Mouse (Mus musculus) kidney, postnatal 14 days (tissue): Measurements from ENCODE around the gene Npc2.

Experiments
- DNase-seq: peaks from one replicate; pipeline ENCODE4 v3.0.0; 2022; ENCODE audit warnings: mixed read lengths

Npc2 gene

DNA sequence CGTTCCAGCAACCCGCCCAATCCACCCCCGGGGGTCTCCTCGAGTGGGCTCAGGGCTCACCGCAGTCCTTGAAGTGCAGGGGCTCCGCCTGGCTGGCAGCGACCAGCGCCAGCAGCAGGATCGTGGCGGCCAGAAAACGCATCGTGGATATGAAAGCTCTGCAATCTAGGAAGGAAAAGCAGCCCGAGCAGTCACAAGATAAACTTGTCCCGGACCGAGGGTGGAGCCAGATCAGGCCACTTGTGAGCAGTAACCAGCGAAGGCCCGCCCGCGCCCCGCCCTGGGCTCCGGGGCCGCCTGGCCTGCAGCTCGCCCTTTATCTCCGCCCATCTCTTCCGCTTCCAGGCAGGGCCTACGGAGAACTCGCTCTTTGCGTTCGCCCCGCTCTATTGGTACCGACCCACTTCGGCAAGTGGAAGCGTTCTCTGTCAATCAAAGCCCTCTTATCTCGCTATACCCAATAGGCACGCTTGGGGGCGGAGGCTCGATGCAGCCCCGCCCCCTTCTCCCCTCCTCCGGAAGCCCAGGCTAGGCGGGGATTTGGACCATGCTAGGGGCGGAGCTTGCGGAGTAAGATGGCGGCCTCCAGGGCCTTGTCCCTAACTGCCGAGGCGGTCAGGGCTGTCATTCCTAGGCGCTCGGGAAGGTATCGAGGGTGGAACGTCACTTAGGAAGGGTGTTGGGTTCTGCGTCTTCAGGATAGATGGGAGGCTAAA, at the start of gene Npc2, which contains the start of gene Isca2:
Gene Npc2 (minus strand): TSS at position 427 of the 716 bp plus-strand sequence.
Gene Isca2 (plus strand): TSS at position 526 of the 716 bp plus-strand sequence.
- peak; percentile 99 for DNase-seq

DNA sequence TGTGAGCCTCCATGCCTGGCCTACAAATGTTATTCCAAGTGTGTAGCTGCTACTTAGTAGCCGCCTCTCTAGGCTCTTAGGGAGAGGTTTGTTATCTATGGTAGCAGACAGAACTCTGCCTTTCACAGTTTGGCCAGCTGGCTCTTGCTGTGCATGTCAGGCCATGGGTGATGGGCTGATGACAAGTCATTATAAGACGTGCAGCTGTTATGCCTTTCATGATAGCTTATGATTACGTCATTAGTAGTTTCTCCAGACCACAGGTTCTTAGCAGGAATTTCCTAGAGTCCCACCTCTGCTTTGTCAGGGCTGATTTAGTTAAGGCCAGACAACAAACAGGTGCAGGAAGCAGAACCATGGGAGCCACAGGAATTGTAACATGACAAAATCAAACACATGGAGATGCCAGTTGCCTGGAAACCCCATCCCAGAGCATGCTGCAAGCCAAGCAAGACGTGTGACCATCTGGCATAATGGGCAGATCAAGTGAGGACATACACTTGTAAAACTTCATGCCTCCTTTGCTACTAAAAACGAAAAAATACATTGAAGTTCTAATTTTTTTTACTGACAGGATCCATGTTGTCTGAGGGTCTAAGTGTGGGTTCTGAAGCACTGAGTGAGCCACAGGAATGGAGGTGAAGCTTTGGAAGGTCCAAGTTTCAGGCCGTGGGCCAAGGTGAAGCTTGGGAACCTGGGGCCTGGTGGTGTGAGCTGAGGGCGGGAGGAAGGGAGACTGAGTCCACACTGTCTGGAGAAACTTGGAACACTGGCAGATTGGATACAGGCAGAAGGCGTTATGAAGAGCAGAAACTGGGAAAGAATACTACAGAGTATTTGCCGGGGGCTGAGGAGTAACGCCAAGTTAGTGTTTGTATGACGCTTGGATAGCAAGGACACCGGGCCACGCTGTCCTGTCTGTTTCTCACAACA, 46.5 kb upstream of the Npc2 start:
- DNase-seq, result no peak

DNA sequence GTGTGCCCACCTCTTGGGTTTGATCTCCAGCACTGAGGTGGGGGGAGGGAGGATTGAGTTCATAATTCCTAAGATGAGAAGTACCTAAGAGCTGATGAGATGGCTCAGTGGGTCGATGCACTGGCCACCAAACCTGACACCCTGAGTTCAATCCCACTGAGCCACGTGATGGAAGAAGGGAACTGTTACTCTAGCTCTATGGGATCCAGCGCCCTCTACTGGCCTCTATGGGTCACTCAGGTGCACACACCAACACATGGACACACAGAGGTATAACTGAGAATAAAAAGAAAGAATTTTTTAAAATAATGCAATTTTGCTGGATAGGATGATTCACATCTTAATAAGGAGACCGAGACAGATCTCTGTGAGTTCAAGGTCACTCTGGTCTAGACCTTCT, 45.5 kb upstream of the Npc2 start:
- DNase-seq, result no peak

- DNase-seq, result no peak
Measured at GRCm38 (mm10) chr12:84814663-84815325, 41.8 kb upstream of the Npc2 start.

DNA sequence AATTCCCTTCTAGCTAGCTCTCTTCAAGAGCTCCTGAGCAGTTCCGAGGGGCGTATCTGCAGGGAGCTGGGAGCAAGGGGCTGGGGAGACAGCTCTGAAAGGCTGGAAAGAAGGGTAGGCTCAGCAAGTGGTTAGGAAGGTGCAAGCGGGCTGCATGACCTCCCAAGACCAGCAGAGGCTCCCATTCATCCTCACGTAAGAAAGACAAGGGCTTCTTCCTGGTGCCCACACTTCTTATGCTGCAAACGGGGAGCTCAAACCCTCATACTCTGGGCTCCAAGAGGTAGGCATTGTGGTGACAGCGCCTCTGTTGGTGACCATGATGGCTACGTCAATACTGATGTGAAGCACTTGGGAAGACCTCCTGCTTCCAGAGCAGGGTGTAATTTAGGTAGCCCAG, 40.8 kb upstream of the Npc2 start:
- no peak for DNase-seq

- peak; percentile 31 for DNase-seq
Measured at GRCm38 (mm10) chr12:84812004-84812403, 39.1 kb upstream of the Npc2 start.

GRCm38 (mm10) chr12:84811510-84811909, 38.6 kb upstream of the Npc2 start:
- peak; percentile 22 for DNase-seq

GRCm38 (mm10) chr12:84810810-84811209, 37.9 kb upstream of the Npc2 start:
- DNase-seq, result no peak

DNA sequence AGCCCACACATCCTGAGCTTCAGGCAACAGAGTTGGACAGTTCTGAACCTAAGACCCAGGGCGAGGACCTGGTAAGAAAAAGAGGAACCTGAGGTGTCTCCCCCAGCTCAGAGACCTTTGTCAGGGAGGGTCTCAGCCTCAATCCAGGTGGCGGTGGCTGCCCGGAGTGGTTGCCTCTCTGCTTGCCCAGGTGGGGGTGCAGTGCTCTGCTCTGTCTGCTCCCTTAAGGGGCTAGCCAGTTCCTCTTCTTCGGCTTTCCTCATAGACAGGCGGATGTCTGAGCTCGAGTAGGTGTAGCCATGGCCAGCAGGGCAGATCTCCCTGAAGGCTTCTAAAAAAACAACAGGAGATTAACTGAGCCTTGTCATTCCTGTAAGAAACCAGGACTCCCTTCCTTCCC, 36.1 kb upstream of the Npc2 start:
- DNase-seq, result no peak

DNA sequence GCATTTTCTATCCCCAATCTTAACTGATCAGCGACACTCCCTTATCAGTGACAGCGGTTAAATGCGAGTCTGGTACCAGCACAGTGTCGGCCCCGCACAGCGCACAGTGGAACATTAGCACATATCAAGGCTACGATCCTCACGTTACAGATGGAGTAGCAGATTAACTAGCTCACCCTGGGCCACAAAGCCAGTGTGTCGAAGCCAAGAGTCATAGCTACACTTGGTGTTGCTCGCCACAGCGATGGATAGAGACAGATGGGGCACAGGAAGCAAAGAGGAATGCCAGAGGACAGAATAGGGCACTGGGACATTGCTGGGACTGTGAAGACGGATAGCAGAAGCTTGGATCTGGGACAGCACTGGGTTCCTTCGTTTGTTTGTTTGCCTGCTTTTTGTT, 34.4 kb upstream of the Npc2 start:
- no peak for DNase-seq

DNA sequence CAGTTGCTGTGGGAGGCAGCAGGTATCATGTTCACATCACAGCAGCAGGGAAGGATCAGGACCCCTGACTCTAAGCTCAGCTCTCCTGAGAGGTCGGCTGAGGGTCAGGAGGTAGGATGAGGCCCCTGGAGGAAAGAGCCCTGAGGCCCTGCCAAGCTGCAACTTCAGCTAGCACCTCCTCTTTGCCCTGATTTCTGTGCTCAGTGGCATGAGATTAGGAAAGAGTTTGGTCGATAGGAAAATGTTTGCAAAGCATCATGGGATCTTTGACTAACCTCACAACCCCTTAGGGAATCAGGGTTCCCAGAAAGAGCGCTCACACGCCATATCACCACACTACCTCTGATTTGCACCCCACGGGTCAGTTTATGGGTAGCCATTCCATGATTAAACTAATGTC, 33.8 kb upstream of the Npc2 start:
- no peak for DNase-seq

DNA sequence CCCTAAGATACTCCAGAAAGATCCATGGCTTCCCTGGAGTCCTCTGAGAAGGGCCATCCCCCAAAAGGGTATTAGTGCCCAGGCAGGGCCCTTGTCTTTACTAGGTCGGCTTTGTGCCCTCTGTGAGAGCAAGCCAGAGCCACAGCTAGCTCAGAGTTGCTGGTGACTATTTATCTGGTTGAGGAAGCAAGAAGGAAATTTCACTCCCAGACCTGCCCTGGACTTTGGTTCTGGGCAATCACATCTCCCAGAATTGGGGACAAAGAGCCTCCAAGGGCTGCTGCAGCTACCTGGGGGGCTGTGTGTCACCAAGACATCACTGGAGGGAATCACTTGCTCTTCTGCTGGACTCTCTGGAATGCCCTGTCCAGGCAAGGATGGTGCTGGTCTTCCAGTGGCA, 33.1 kb upstream of the Npc2 start:
- no peak for DNase-seq

- peak; percentile 34 for DNase-seq
Measured at GRCm38 (mm10) chr12:84805228-84805842, 32.4 kb upstream of the Npc2 start.

DNA sequence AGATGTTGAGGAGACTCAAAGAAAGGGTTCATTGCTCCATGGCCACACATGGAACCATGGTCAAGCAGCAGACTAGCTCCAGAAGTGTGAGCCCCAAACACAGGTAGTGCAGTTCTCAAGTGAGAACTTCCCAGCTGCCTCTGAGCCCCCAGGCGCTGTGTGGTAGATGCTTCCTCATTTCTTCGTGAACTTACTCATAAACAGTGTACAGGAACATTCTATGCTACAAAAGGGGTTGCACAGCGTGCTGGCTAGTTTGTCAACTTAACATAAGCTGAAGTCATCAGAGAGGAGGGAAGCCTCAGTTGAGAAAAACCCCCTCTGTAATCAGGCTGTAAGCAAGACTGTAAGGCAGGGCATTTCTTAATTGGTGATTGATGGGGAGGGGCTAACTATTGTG, 29.7 kb upstream of the Npc2 start:
- no peak for DNase-seq

- no peak for DNase-seq
Measured at GRCm38 (mm10) chr12:84801532-84802110, 28.7 kb upstream of the Npc2 start.

DNA sequence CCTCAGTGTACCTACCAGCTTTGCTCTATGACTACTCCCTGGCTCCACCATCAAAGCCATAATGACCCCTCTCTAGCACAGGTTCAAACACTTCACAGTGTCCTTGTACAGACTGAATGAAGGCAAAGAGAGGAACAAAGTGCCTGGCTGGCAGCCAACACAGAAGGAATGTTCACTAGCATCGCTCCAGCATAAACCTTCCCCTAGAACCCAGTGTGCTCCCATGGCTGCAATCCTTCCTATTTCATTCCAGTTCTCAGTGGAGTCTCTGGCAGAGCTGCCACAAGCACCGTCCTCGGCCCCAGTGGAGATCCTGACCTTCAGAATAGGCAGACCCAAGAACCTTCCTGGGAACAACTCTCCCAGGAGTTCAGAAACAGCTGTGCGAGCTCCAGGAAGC, 27.5 kb upstream of the Npc2 start:
- DNase-seq, result peak; percentile 29

DNA sequence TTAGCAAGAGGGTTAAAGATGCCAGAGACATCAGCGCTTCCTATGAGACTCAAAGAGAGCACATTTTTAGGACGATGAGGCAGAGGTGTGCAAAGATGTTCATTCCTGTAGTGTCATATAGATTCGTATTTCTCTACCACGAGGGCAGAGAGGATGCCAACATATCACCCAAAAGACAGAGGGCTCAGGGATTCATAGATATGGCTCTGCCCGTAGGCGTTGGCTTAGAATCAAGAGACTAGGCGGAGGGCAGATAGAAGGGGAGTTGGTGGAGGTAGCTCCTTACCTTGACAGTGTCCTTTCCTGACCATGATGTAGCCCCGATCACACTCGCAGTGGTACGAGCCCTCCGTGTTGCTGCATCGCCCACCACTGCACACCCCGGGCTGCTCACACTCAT, 26.1 kb upstream of the Npc2 start:
- no peak for DNase-seq

GRCm38 (mm10) chr12:84794647-84795046, 21.7 kb upstream of the Npc2 start:
- no peak for DNase-seq

DNA sequence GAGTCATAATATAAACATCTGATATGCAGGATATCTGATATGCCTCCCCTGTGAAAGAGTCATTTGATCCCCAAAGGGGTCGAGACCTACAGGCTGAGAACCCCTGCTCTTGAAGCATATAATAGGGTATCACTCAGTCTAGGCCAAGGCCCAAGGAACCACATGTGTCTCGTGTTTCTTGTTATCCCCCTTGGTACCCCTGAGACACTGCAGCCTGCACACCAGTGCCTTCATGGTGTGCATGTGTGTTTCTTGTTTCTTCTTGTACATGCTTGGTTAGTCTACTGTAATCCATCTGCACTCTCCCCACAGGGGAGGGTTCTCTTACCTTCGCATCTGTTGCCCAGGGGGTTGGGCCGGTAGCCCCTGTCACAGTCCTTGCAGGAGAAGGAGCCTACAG, 19.7 kb upstream of the Npc2 start:
- DNase-seq, result no peak

- peak; percentile 18 for DNase-seq
Measured at GRCm38 (mm10) chr12:84790853-84791252, 17.9 kb upstream of the Npc2 start.

DNA sequence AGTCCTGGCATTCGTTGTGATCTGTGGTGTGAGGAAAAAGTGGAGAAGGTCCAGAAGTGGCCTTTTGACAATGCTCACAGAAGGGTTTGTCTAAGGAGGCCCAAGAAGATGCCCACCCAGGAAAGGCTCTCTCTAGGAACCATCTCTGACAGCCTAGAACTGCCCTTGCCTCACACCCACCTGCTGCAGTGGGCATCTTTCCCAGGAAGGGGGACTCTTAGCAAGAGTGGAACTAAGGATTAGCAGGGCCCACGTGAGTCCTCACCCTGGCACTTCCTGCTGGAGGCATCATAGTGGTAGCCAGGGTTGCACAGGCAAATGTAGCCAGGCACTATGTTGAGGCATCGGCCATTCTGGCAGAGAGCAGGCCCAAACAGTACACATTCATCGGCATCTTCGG, 13.1 kb upstream of the Npc2 start:
- no peak for DNase-seq

DNA sequence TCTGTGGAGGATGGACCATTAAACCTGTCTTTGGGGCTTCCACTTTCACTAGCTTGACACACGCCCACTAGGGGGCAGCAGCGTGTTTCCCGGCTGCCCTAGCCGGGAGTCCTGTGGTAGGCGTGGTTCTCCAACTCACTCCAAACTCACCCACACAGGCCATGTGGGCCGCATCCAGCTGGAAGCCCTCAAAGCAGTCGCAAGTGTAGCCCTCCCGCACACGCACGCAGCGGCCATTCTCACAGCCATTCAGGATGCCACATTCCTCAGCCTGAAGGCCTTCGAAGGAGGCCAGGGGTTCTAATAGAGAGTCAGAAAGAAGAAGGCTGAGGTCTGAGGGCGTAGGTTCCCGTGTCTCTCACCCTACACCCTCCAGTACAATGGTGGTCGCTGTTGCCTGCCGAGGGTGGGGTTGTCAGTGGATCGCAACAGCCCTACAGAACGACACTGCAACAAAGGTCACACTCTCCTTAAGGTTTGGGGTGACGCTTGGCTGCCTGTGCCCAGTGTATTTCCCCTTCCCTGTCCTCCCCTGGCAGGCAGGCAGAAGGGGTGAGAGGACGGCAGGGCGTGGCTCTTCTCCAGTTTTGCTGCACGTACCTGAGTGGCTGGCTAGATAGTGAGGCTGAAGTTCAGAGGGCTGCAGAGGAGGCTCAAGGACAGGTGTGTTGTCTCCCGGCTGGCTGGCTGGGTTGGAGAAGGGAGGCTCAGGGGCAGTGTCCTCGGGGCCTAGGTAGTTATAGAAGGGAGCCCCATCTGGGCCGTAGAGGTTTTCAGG, 11.8 kb upstream of the Npc2 start:
- peak; percentile 91 for DNase-seq
